Mouse (Mus musculus) activated CD4-positive, CD25-positive, alpha-beta regulatory T cell, adult 4 months (primary cell): ENCODE results near the gene Fes. TPM values are rescaled to one million over a fixed set of nuclear protein-coding genes. Genes with fewer than 3 reads are reported as not detected.

ENCODE experiments used
- ATAC-seq: one replicate; pipeline ENCODE4 v1.8.0; 2017
- polyA plus RNA-seq, 2 experiments: library from polyadenylated mRNA; unstranded; fragments of 100-300 nt; shearing (Covaris generic); gene quantifications; one replicate each; pipeline ENCODE4 v1.2.1; 2017

Gene Fes
- polyA plus RNA-seq, 2 experiments from 2014 or later, result 2.0 to 4.5 TPM

- no peak for ATAC-seq
Measured at GRCm38 (mm10) chr7:80343270-80344018, 44.3 kb downstream of the Fes start.

- peak; percentile 47 for ATAC-seq
Measured at GRCm38 (mm10) chr7:80342858-80343257, 44.9 kb downstream of the Fes start, which contains the start of gene Hddc3. Hddc3 (plus strand) TSS chr7:80343104.

GRCm38 (mm10) chr7:80341793-80342192 is 46.0 kb downstream of the Fes start:
- no peak for ATAC-seq

- peak; percentile 64 for ATAC-seq
Measured at GRCm38 (mm10) chr7:80340793-80341192, 47.0 kb downstream of the Fes start, which contains the start of gene Unc45a. Unc45a (minus strand) TSS chr7:80341005.

GRCm38 (mm10) chr7:80339793-80340628 is 47.7 kb downstream of the Fes start:
- ATAC-seq, result peak; percentile 90

- ATAC-seq, result no peak
Measured at GRCm38 (mm10) chr7:80339371-80339770, 48.4 kb downstream of the Fes start.

- ATAC-seq, result no peak
Measured at GRCm38 (mm10) chr7:80336932-80337331, 50.8 kb downstream of the Fes start.

- no peak for ATAC-seq
Measured at GRCm38 (mm10) chr7:80334848-80335247, 52.9 kb downstream of the Fes start.

- ATAC-seq, result no peak
Measured at GRCm38 (mm10) chr7:80331433-80331832, 56.3 kb downstream of the Fes start.

GRCm38 (mm10) chr7:80330278-80330677 is 57.5 kb downstream of the Fes start:
- no peak for ATAC-seq

Other genes starting within 250 kb of the Fes start
- gene Sema4b, start 201.1 kb downstream of the Fes start, polyA plus RNA-seq, result 10 to 100 TPM; 16.5 to 26.1 TPM
- gene Cib1, start 155.1 kb downstream of the Fes start, polyA plus RNA-seq, result 100 to 1,000 TPM; 120 to 148 TPM
- 1 to 10 TPM; 5.5 to 9.4 TPM for gene Gdpgp1, start 155.1 kb downstream of the Fes start, polyA plus RNA-seq
- under 1 TPM in 1 of 2 experiments, not detected in 1; 0.62 TPM for gene Ttll13, start 141.6 kb downstream of the Fes start, polyA plus RNA-seq
- 10 to 100 TPM; 26.9 to 28.4 TPM for gene Ngrn, start 126.7 kb downstream of the Fes start, polyA plus RNA-seq
- 10 to 100 TPM; 25.8 to 34.2 TPM for gene Vps33b, start 118.3 kb downstream of the Fes start, polyA plus RNA-seq
- 10 to 100 TPM; 49.3 to 56.0 TPM for gene Prc1, start 93.5 kb downstream of the Fes start, polyA plus RNA-seq
- 1 to 10 TPM; 4.4 to 4.6 TPM for gene Rccd1, start 63.5 kb downstream of the Fes start, polyA plus RNA-seq
- gene Unc45a, start 46.9 kb downstream of the Fes start, polyA plus RNA-seq, result 10 to 100 TPM; 31.9 to 45.2 TPM
- gene Hddc3, start 44.8 kb downstream of the Fes start, polyA plus RNA-seq, result 1 to 10 TPM; 8.6 to 9.0 TPM
- gene Man2a2, start 16.6 kb downstream of the Fes start, polyA plus RNA-seq, result 10 to 100 TPM; 15.8 to 21.8 TPM
- 10 to 100 TPM; 10.6 to 15.2 TPM for gene Furin, start 17.5 kb upstream of the Fes start, polyA plus RNA-seq
- 1 to 10 TPM; 7.6 to 8.5 TPM for gene Blm, start 147.2 kb upstream of the Fes start, polyA plus RNA-seq